22 mouse cellular contexts compared by ENCODE assay signal in the genomic region with DNA sequence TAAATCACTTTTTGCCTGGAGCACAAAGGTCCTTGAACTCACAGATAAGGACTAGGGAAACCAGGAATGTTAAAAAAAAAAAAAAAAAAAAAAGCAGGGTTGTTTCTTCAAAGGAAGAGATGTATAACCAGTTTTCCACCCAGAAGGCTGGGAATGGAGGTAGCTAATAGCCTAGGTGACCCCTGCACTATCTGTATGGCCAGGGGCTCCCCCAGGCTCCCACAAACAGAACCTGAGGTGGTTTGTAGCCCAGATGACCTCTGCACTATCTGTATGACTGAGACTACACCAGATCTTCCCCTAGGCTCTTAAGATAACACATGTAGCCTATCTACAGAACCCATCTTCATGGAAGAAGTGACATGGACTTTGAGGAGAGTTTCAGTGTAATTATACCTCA. TPM values are rescaled to one million over a fixed set of nuclear protein-coding genes. Genes with fewer than 3 reads are reported as not detected.
DNase-seq lines count a peak whose midpoint lies in the region; ATAC-seq and TF ChIP-seq lines count a peak whose summit lies in the region.
"Had no signal": no experiment of that assay in that cellular context is flagged by ENCODE, and none has a peak within 500 bp of the region (broad histone marks: within the 10 kb centered on the region; RNA-seq: fewer than 3 reads in every experiment).

No protein-coding gene starts in this region.

- no peak overlapping the region for H3K4me3 ChIP-seq in intestine, embryonic 14.5 days (ENCODE audit: low read depth, low read length)
- H3K4me3 ChIP-seq in intestine, postnatal 0 days (ENCODE audit: low read depth, low read length), result no peak overlapping the region
- no peak overlapping the region for H3K4me3 ChIP-seq in midbrain, embryonic 11.5 days (ENCODE audit: low read depth, low read length)
- no peak overlapping the region for H3K4me3 ChIP-seq in midbrain, postnatal 0 days (ENCODE audit: low read depth, low read length)
- H3K4me3 ChIP-seq in intestine, embryonic 15.5 days (replicated peaks), result no peak overlapping the region
- no peak overlapping the region for H3K4me3 ChIP-seq in intestine, embryonic 16.5 days (ENCODE audit: low read length)

- DNase-seq in intestine, embryonic 14.5 days (ENCODE audit: low spot score), result peak; percentile 42
- peak; percentile 67 for DNase-seq in midbrain, embryonic 11.5 days (ENCODE audit: low spot score, missing footprints)
- no peak for DNase-seq in midbrain, postnatal 0 days (ENCODE audit: low spot score)
- DNase-seq in thymus, postnatal 10 days (ENCODE audit: low spot score in 2 of 2), result no peak
- DNase-seq in gastrocnemius, postnatal 14 days, result no peak
- DNase-seq: adrenal gland, adult 2 months; adrenal gland, adult 8-10 months; adrenal gland, postnatal 10 days; adrenal gland, postnatal 14 days; adrenal gland, postnatal 25 days; adrenal gland, postnatal 36 days; B cell, adult 2 months; cerebellum, adult 11 months; cerebellum, adult 11-12 months had no signal

- H3K9ac ChIP-seq in intestine, embryonic 14.5 days (ENCODE audit: low read length), result no peak overlapping the region
- H3K9ac ChIP-seq in intestine, postnatal 0 days (ENCODE audit: low read depth, low read length), result no peak overlapping the region
- no peak overlapping the region for H3K9ac ChIP-seq in midbrain, embryonic 11.5 days (ENCODE audit: low read length)
- H3K9ac ChIP-seq in midbrain, postnatal 0 days (replicated peaks; ENCODE audit: low read length, poor library complexity, severe bottlenecking), result no peak overlapping the region
- no peak overlapping the region for H3K9ac ChIP-seq in intestine, embryonic 15.5 days
- H3K9ac ChIP-seq in intestine, embryonic 16.5 days (ENCODE audit: low read depth, low read length), result no peak overlapping the region

- intact Hi-C loops in gastrocnemius, postnatal 14 days (cut with DNase I; ENCODE audit: low total_unique reads), result no loop called here

- no peak for TF ChIP-seq CTCF in intestine, postnatal 0 days (IDR thresholded peaks at IDR 0.05; ENCODE audit: low read depth)
- TF ChIP-seq CTCF in midbrain, postnatal 0 days (IDR thresholded peaks at IDR 0.05), result no peak

- no peak overlapping the region for H3K4me2 ChIP-seq in intestine, embryonic 14.5 days (ENCODE audit: low read length)
- H3K4me2 ChIP-seq in intestine, postnatal 0 days (replicated peaks; ENCODE audit: low read depth), result no peak overlapping the region
- H3K4me2 ChIP-seq in midbrain, embryonic 11.5 days, result no peak overlapping the region
- no peak overlapping the region for H3K4me2 ChIP-seq in midbrain, postnatal 0 days (ENCODE audit: low read depth, low read length, poor library complexity, severe bottlenecking)
- no peak overlapping the region for H3K4me2 ChIP-seq in intestine, embryonic 15.5 days (replicated peaks)
- H3K4me2 ChIP-seq in intestine, embryonic 16.5 days (ENCODE audit: low read depth, low read length), result no peak overlapping the region

- no peaks in the 10 kb centered on the region for H3K36me3 ChIP-seq in intestine, embryonic 14.5 days (ENCODE audit: control insufficient read depth, insufficient read depth, low read length)
- no peaks in the 10 kb centered on the region for H3K36me3 ChIP-seq in intestine, postnatal 0 days (ENCODE audit: control insufficient read depth, insufficient read depth)
- H3K36me3 ChIP-seq in midbrain, embryonic 11.5 days (ENCODE audit: control insufficient read depth, insufficient read depth, low read length), result no peaks in the 10 kb centered on the region
- no peaks in the 10 kb centered on the region for H3K36me3 ChIP-seq in midbrain, postnatal 0 days (ENCODE audit: insufficient read depth, low read length)
- no peaks in the 10 kb centered on the region for H3K36me3 ChIP-seq in intestine, embryonic 15.5 days
- no peaks in the 10 kb centered on the region for H3K36me3 ChIP-seq in intestine, embryonic 16.5 days (ENCODE audit: control insufficient read depth, insufficient read depth, low read length)
- H3K36me3 ChIP-seq: G1E had no signal

- no peaks in the 10 kb centered on the region for H3K27me3 ChIP-seq in intestine, embryonic 14.5 days (replicated peaks; ENCODE audit: control insufficient read depth, insufficient read depth, low read length)
- H3K27me3 ChIP-seq in intestine, postnatal 0 days (replicated peaks; ENCODE audit: control insufficient read depth, insufficient read depth, low read length), result no peaks in the 10 kb centered on the region
- H3K27me3 ChIP-seq in midbrain, embryonic 11.5 days (ENCODE audit: control insufficient read depth, insufficient read depth, low read length), result no peaks in the 10 kb centered on the region
- no peaks in the 10 kb centered on the region for H3K27me3 ChIP-seq in midbrain, postnatal 0 days (ENCODE audit: insufficient read depth, low read length)
- H3K27me3 ChIP-seq in intestine, embryonic 15.5 days (replicated peaks), result no peaks in the 10 kb centered on the region
- H3K27me3 ChIP-seq in intestine, embryonic 16.5 days (replicated peaks; ENCODE audit: control insufficient read depth, insufficient read depth, low read length), result no peaks in the 10 kb centered on the region
- H3K27me3 ChIP-seq: CH12.LX had no signal

- ATAC-seq in intestine, embryonic 14.5 days (replicated peaks; ENCODE audit: low FRiP score, low TSS enrichment, low read depth), result no peak
- no peak for ATAC-seq in intestine, postnatal 0 days
- no peak for ATAC-seq in midbrain, embryonic 11.5 days (ENCODE audit: low FRiP score)
- no peak for ATAC-seq in midbrain, postnatal 0 days (ENCODE audit: low FRiP score)
- ATAC-seq in intestine, embryonic 15.5 days, result peak; percentile 59
- ATAC-seq in intestine, embryonic 16.5 days, result peak; percentile 34; the same call in 1 of the 2 replicates
- ATAC-seq: activated CD4-positive, CD25-positive, alpha-beta regulatory T cell, adult 4 months; CD4-positive, CD25-positive, alpha-beta regulatory T cell, adult 4 months; Patski had no signal

- peaks cover 5% of the 10 kb centered on the region; the same call in 1 of the 2 replicates for H3K4me1 ChIP-seq in intestine, embryonic 14.5 days (replicated peaks; ENCODE audit: control insufficient read depth, insufficient read depth, low read length)
- H3K4me1 ChIP-seq in intestine, postnatal 0 days (replicated peaks; ENCODE audit: control insufficient read depth, insufficient read depth, low read length), result no peaks in the 10 kb centered on the region
- peaks cover 4% of the 10 kb centered on the region; the same call in 1 of the 2 replicates for H3K4me1 ChIP-seq in midbrain, embryonic 11.5 days (ENCODE audit: control insufficient read depth, insufficient read depth, low read length)
- H3K4me1 ChIP-seq in midbrain, postnatal 0 days (ENCODE audit: insufficient read depth, low read length), result peaks cover 4% of the 10 kb centered on the region; the same call in 1 of the 2 replicates
- no peaks in the 10 kb centered on the region for H3K4me1 ChIP-seq in intestine, embryonic 15.5 days (replicated peaks)
- H3K4me1 ChIP-seq in intestine, embryonic 16.5 days (ENCODE audit: control insufficient read depth, insufficient read depth, low read length), result no peaks in the 10 kb centered on the region

- H3K27ac ChIP-seq in intestine, embryonic 14.5 days (ENCODE audit: low read depth), result no peak overlapping the region
- H3K27ac ChIP-seq in intestine, postnatal 0 days (ENCODE audit: low read depth, low read length), result no peak overlapping the region
- H3K27ac ChIP-seq in midbrain, embryonic 11.5 days (ENCODE audit: low read depth, low read length), result no peak overlapping the region
- H3K27ac ChIP-seq in midbrain, postnatal 0 days (ENCODE audit: low read depth, low read length), result no peak overlapping the region
- H3K27ac ChIP-seq in intestine, embryonic 15.5 days, result no peak overlapping the region
- H3K27ac ChIP-seq in intestine, embryonic 16.5 days (ENCODE audit: low read length), result no peak overlapping the region

- H3K9me3 ChIP-seq in intestine, embryonic 14.5 days (ENCODE audit: control insufficient read depth, low read length), result no peaks in the 10 kb centered on the region
- no peaks in the 10 kb centered on the region for H3K9me3 ChIP-seq in intestine, postnatal 0 days (ENCODE audit: control insufficient read depth)
- H3K9me3 ChIP-seq in midbrain, embryonic 11.5 days (ENCODE audit: control insufficient read depth, low read length), result no peaks in the 10 kb centered on the region
- H3K9me3 ChIP-seq in midbrain, postnatal 0 days (ENCODE audit: low read length), result no peaks in the 10 kb centered on the region
- no peaks in the 10 kb centered on the region for H3K9me3 ChIP-seq in intestine, embryonic 15.5 days
- H3K9me3 ChIP-seq in intestine, embryonic 16.5 days (ENCODE audit: control insufficient read depth, low read length), result no peaks in the 10 kb centered on the region

RNA-seq across cellular contexts. Expression of gene Neo1, which starts 5.6 kb away (rescaled TPM):
- 37.6 and 41.5 TPM in 2 replicates for polyA plus RNA-seq in intestine, embryonic 14.5 days (2014; fragmentation: Nextera tagmentation; extraction: Ambion mirVana)
- polyA plus RNA-seq in intestine, postnatal 0 days (2015; fragmentation: Nextera tagmentation; extraction: Ambion mirVana), result 8.3 and 8.6 TPM in 2 replicates
- 39.6 and 39.7 TPM in 2 replicates for polyA plus RNA-seq in midbrain, embryonic 11.5 days (2014; fragmentation: Nextera tagmentation; extraction: Ambion mirVana)
- total RNA-seq in midbrain, postnatal 0 days (2014; rRNA removed), result 181 and 194 TPM in 2 replicates
- 32.0 and 40.7 TPM in 2 replicates for polyA plus RNA-seq in midbrain, postnatal 0 days (2015; fragmentation: Nextera tagmentation; extraction: Ambion mirVana)
- polyA plus RNA-seq in intestine, embryonic 15.5 days (2015; fragmentation: Nextera tagmentation; extraction: Ambion mirVana), result 24.2 and 26.0 TPM in 2 replicates
- polyA plus RNA-seq in intestine, embryonic 16.5 days (2015; fragmentation: Nextera tagmentation; extraction: Ambion mirVana), result 11.2 and 17.3 TPM in 2 replicates
- 10 to 100 TPM; 38.5 to 42.1 TPM for total RNA-seq in gastrocnemius, postnatal 14 days (2021)
- polyA plus RNA-seq: activated CD4-positive, CD25-positive, alpha-beta regulatory T cell, adult 4 months; G1E had no signal

Comparison
In these comparisons a context has a peak if more than half of its experiments do, and no peak if none do; other contexts are left out.
1. ATAC-seq: peak in intestine, embryonic 15.5 days (single experiment) and intestine, embryonic 16.5 days (single experiment); none in intestine, embryonic 14.5 days (single experiment), intestine, postnatal 0 days (single experiment), midbrain, embryonic 11.5 days (single experiment) and midbrain, postnatal 0 days (single experiment).
2. DNase-seq: peak in intestine, embryonic 14.5 days (single experiment) and midbrain, embryonic 11.5 days (single experiment); none in midbrain, postnatal 0 days (single experiment), thymus, postnatal 10 days (0 of 2) and gastrocnemius, postnatal 14 days (single experiment).